Mouse (Mus musculus) heart, embryonic 11.5 days (tissue): ENCODE data around the gene Tbc1d22a. TPM values are rescaled to one million over a fixed set of nuclear protein-coding genes. Genes with fewer than 3 reads are reported as not detected.

Source experiments
- ATAC-seq: fragments of 200-750 bp; cut with Nextera tagmentation; replicated peaks from 2 replicates; pipeline ENCODE4 v1.8.0; 2017; ENCODE audit warnings: moderate library complexity; ENCODE audit not compliant: insufficient number of reproducible peaks, low FRiP score, low TSS enrichment
- H3K27ac ChIP-seq: fragments of 300-500 bp; sonication (generic); 2 replicates; pipeline ENCODE4 v1.5.1; 2014; ENCODE audit warnings: mild to moderate bottlenecking, low read depth, low read length
- H3K27me3 ChIP-seq: fragments of 300-500 bp; sonication (generic); 2 replicates; pipeline ENCODE4 v1.6.1; 2014; ENCODE audit warnings: mild to moderate bottlenecking, low read length, mixed read lengths; ENCODE audit not compliant: control insufficient read depth, insufficient read depth
- H3K36me3 ChIP-seq: fragments of 300-500 bp; sonication (generic); 2 replicates; pipeline ENCODE4 v1.6.1; 2014; ENCODE audit warnings: mild to moderate bottlenecking, low read length, moderate library complexity, mixed read lengths; ENCODE audit not compliant: control insufficient read depth, insufficient read depth
- H3K4me1 ChIP-seq: fragments of 300-500 bp; sonication (generic); 2 replicates; pipeline ENCODE4 v1.6.1; 2014; ENCODE audit warnings: low read length; ENCODE audit not compliant: control insufficient read depth, insufficient read depth
- H3K4me2 ChIP-seq: fragments of 300-500 bp; sonication (generic); 2 replicates; pipeline ENCODE4 v1.6.1; 2014; ENCODE audit warnings: mild to moderate bottlenecking, moderate library complexity
- H3K4me3 ChIP-seq: fragments of 300-500 bp; sonication (generic); 2 replicates; pipeline ENCODE4 v1.5.1; 2014; ENCODE audit warnings: low read depth, low read length
- H3K9ac ChIP-seq: fragments of 300-500 bp; sonication (generic); 2 replicates; pipeline ENCODE4 v1.6.1; 2014; ENCODE audit warnings: mild to moderate bottlenecking, low read depth, low read length, moderate library complexity
- H3K9me3 ChIP-seq: fragments of 300-500 bp; sonication (generic); replicated peaks from 2 replicates; pipeline ENCODE4 v1.6.1; 2016; ENCODE audit warnings: low read length; ENCODE audit not compliant: control insufficient read depth
- WGBS: fragments of 180-500 bp; shearing (Covaris S2); extraction: QIAGEN DNeasy Blood & Tissue Kit; methylation state at CpG from one replicate; pipeline ENCODE4 v1.1.7; 2014; ENCODE audit not compliant: insufficient replicate concordance; 5-methylcytosine and 5-hydroxymethylcytosine counted together
- polyA plus RNA-seq: library from polyadenylated mRNA; unstranded; fragments of >200 nt; fragmentation: Nextera tagmentation; extraction: Ambion mirVana; gene quantifications from 2 replicates; pipeline ENCODE4 v1.2.1, GENCODE M21; 2014

The Tbc1d22a gene
- polyA plus RNA-seq, 1 experiment from 2014 or later = 6.0 TPM

- H3K36me3 ChIP-seq = no peaks in the 10 kb centered on the region
- 31% methylated on average over 10 of the region's 10 CpGs for WGBS
- H3K4me2 ChIP-seq = no peak overlapping the region
- peaks cover 2% of the 10 kb centered on the region; the same call in 1 of the 2 replicates for H3K27me3 ChIP-seq
- H3K9ac ChIP-seq = no peak overlapping the region
- 0 out of 2 replicates have a peak, but pooled peaks have one; percentile 45 for ATAC-seq
- H3K9me3 ChIP-seq = no peaks in the 10 kb centered on the region
- H3K4me3 ChIP-seq = no peak overlapping the region
- H3K27ac ChIP-seq = no peak overlapping the region
- no peaks in the 10 kb centered on the region for H3K4me1 ChIP-seq
Observed at GRCm38 (mm10) chr15:86239801-86240200, 25.5 kb downstream of the Tbc1d22a start.

GRCm38 (mm10) chr15:86243708-86244107 lies 29.4 kb downstream of the Tbc1d22a start:
- Histone ChIP-seq H3K4me3 (no peak overlapping the region), H3K9ac (no peak overlapping the region), H3K27me3 (peaks cover 2% of the 10 kb centered on the region; the same call in 1 of the 2 replicates), H3K4me1 (no peaks in the 10 kb centered on the region), H3K27ac (no peak overlapping the region), H3K4me2 (no peak overlapping the region), H3K36me3 (no peaks in the 10 kb centered on the region), H3K9me3 (no peaks in the 10 kb centered on the region)
- no peak for ATAC-seq
- 39% methylated on average over 8 of the region's 8 CpGs for WGBS

- Histone ChIP-seq H3K36me3 (no peaks in the 10 kb centered on the region), H3K4me1 (no peaks in the 10 kb centered on the region), H3K27me3 (no peaks in the 10 kb centered on the region; the same call in 1 of the 2 replicates), H3K9me3 (no peaks in the 10 kb centered on the region), H3K27ac (no peak overlapping the region), H3K9ac (no peak overlapping the region), H3K4me3 (no peak overlapping the region), H3K4me2 (no peak overlapping the region)
- ATAC-seq = no peak
- 73% methylated on average over 2 of the region's 2 CpGs for WGBS
Observed at GRCm38 (mm10) chr15:86244380-86244779, 30.1 kb downstream of the Tbc1d22a start.

GRCm38 (mm10) chr15:86250269-86250668 lies 36.0 kb downstream of the Tbc1d22a start:
- no peak overlapping the region for H3K4me3 ChIP-seq
- H3K9me3 ChIP-seq = no peaks in the 10 kb centered on the region
- H3K27ac ChIP-seq = no peak overlapping the region
- no peaks in the 10 kb centered on the region for H3K27me3 ChIP-seq
- H3K4me2 ChIP-seq = no peak overlapping the region
- H3K4me1 ChIP-seq = no peaks in the 10 kb centered on the region
- no peaks in the 10 kb centered on the region for H3K36me3 ChIP-seq
- no peak overlapping the region for H3K9ac ChIP-seq
- WGBS = 70% methylated on average over 9 of the region's 9 CpGs
- no peak for ATAC-seq

- Histone ChIP-seq H3K36me3 (no peaks in the 10 kb centered on the region), H3K9ac (no peak overlapping the region), H3K4me2 (no peak overlapping the region), H3K9me3 (no peaks in the 10 kb centered on the region), H3K4me1 (no peaks in the 10 kb centered on the region), H3K27ac (no peak overlapping the region), H3K27me3 (peaks cover 3% of the 10 kb centered on the region; the same call in 1 of the 2 replicates), H3K4me3 (no peak overlapping the region)
- ATAC-seq = no peak
Observed at GRCm38 (mm10) chr15:86252130-86252529, 37.9 kb downstream of the Tbc1d22a start.

GRCm38 (mm10) chr15:86252684-86253083 lies 38.4 kb downstream of the Tbc1d22a start:
- whole genome bisulfite sequencing = 32% methylated on average over 4 of the region's 4 CpGs
- Histone ChIP-seq H3K9ac (no peak overlapping the region), H3K4me1 (no peaks in the 10 kb centered on the region), H3K4me3 (no peak overlapping the region), H3K36me3 (no peaks in the 10 kb centered on the region), H3K4me2 (no peak overlapping the region), H3K9me3 (no peaks in the 10 kb centered on the region), H3K27me3 (peaks cover 3% of the 10 kb centered on the region; the same call in 1 of the 2 replicates), H3K27ac (no peak overlapping the region)
- ATAC-seq = no peak

- H3K4me1 ChIP-seq = no peaks in the 10 kb centered on the region; the same call in 1 of the 2 replicates
- WGBS = 57% methylated on average over 10 of the region's 10 CpGs
- H3K4me3 ChIP-seq = no peak overlapping the region
- no peaks in the 10 kb centered on the region for H3K36me3 ChIP-seq
- H3K4me2 ChIP-seq = no peak overlapping the region
- no peaks in the 10 kb centered on the region for H3K9me3 ChIP-seq
- ATAC-seq = no peak
- no peak overlapping the region for H3K27ac ChIP-seq
- peaks cover 3% of the 10 kb centered on the region; the same call in 1 of the 2 replicates for H3K27me3 ChIP-seq
- H3K9ac ChIP-seq = no peak overlapping the region
Observed at GRCm38 (mm10) chr15:86253411-86253810, 39.2 kb downstream of the Tbc1d22a start.

- no peaks in the 10 kb centered on the region for H3K9me3 ChIP-seq
- no peaks in the 10 kb centered on the region for H3K36me3 ChIP-seq
- H3K4me2 ChIP-seq = no peak overlapping the region
- no peak overlapping the region for H3K27ac ChIP-seq
- ATAC-seq = no peak
- 70% methylated on average over 5 of the region's 5 CpGs for WGBS
- no peak overlapping the region for H3K4me3 ChIP-seq
- H3K4me1 ChIP-seq = no peaks in the 10 kb centered on the region; the same call in 1 of the 2 replicates
- H3K9ac ChIP-seq = no peak overlapping the region
- peaks cover 3% of the 10 kb centered on the region; the same call in 1 of the 2 replicates for H3K27me3 ChIP-seq
Observed at GRCm38 (mm10) chr15:86256201-86256600, 41.9 kb downstream of the Tbc1d22a start.

GRCm38 (mm10) chr15:86256728-86257179 lies 42.5 kb downstream of the Tbc1d22a start:
- no peak for ATAC-seq
- 77% methylated on average over 4 of the region's 4 CpGs for WGBS
- Histone ChIP-seq H3K4me1 (no peaks in the 10 kb centered on the region; the same call in 1 of the 2 replicates), H3K9me3 (no peaks in the 10 kb centered on the region), H3K4me3 (no peak overlapping the region), H3K27me3 (peaks cover 3% of the 10 kb centered on the region; the same call in 1 of the 2 replicates), H3K9ac (no peak overlapping the region), H3K36me3 (no peaks in the 10 kb centered on the region), H3K4me2 (no peak overlapping the region), H3K27ac (no peak overlapping the region)
